Mouse (Mus musculus) kidney, adult 2 months (tissue): Measurements from ENCODE around the gene Carns1. TPM values are rescaled to one million over a fixed set of nuclear protein-coding genes. Genes with fewer than 3 reads are reported as not detected.
A peak's percentile ranks its signal among the peaks of the same experiment; 100 is the strongest.

Experiments used
- DNase-seq: peaks from one replicate; pipeline ENCODE4 v3.0.0; 2021
- H3K27ac ChIP-seq: fragments of 200-500 bp; 2 replicates; pipeline ENCODE4 v1.5.1; 2012; ENCODE audit warnings: low read depth, low read length, control low read depth, inconsistent platforms; ENCODE audit not compliant: insufficient read depth
- H3K27me3 ChIP-seq: fragments of 200-500 bp; replicated peaks from 2 replicates; pipeline ENCODE4 v1.6.1; 2012; ENCODE audit warnings: mild to moderate bottlenecking, moderate library complexity, low read length, inconsistent platforms; ENCODE audit not compliant: control insufficient read depth, insufficient read depth
- H3K36me3 ChIP-seq: fragments of 200-500 bp; 2 replicates; pipeline ENCODE4 v1.6.1; 2012; ENCODE audit warnings: mild to moderate bottlenecking, moderate library complexity, low read length, inconsistent platforms; ENCODE audit not compliant: control insufficient read depth, insufficient read depth
- H3K4me1 ChIP-seq: fragments of 200-500 bp; 2 replicates; pipeline ENCODE4 v1.6.1; 2011; ENCODE audit warnings: low read length; ENCODE audit not compliant: control insufficient read depth, insufficient read depth
- H3K4me3 ChIP-seq: fragments of 200-500 bp; 2 replicates; pipeline ENCODE4 v1.5.1; 2011; ENCODE audit warnings: mild to moderate bottlenecking, low read depth, low read length, control low read depth; ENCODE audit not compliant: insufficient read depth
- CTCF ChIP-seq: fragments of 200-500 bp; conservative IDR thresholded peaks from 2 replicates; pipeline ENCODE4 v1.5.1; 2011; ENCODE audit warnings: low read depth, mild to moderate bottlenecking, control low read depth, low read length, moderate library complexity, mixed read lengths; ENCODE audit not compliant: insufficient read depth, insufficient read length
- POLR2A ChIP-seq: fragments of 200-500 bp; IDR thresholded peaks from one replicate; pipeline ENCODE4 v1.6.1; 2011; ENCODE audit warnings: low read depth, low read length, control low read depth
- WGBS: fragments of 180-500 bp; shearing (Covaris S2); methylation state at CpG from one replicate; pipeline ENCODE4 v1.1.7; 2018; 5-methylcytosine and 5-hydroxymethylcytosine counted together
- polyA plus RNA-seq: library from polyadenylated mRNA; depleted of rRNA; stranded (reverse); fragments of >200 nt; gene quantifications from 2 replicates; pipeline ENCODE4 v1.2.3, GENCODE M21; 2012

Gene Carns1
- polyA plus RNA-seq, 1 experiment = 3.8 TPM

DNA sequence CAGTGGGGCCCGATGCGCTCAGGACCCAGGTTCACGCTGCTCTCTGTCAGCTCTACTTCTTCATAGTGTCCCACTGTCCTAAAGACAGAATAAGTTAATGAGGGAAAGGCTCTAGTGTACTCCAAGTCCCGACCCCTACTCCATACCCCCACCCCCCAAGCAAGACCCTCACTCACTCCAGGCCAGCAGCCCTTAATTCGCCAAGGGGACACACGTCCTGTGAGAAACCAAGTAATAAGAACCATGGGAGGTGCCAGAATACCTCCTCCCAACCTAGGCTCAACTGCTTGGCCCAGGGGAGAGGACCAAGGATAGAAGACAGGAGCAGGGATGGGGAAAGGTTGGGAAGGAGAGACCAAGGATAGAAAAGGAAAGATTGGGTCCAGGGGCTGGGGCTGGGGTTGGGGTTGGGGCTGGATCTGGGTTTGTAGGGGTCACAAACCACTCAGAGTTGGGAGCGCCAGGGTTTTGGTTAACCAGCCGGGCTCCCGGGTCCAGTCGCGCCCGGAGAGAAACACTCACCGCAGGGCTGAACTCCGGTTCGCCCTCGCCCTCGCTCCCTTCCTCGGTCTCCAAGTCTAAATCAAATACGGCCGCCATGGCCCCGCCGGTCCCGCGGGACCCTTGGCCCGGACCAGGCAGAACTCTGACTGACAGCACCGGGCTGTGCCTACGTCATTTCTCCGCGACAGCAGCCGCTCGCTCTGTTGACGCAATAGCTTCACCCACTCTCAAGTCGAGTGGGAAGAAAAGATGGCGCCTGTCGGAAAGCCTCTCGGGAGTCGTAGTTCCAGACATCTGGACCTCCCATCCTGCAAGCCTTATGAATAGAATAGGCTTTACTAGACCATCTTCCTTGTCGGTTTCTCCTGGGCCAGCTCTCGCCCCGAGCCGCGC is 12.4 kb downstream of the Carns1 start, which contains the start of gene Rps6kb2:
TSS of gene Rps6kb2 (minus strand) at position 709 of the 897 bp plus-strand sequence.
- Histone ChIP-seq H3K4me3 (peak within 1 kb of the TSS; percentile 81), H3K4me1 (peaks cover 7% of the 10 kb centered on the region; the same call in 1 of the 2 replicates), H3K27ac (no peak within 1 kb of the TSS), H3K27me3 (no peaks in the 10 kb centered on the region), H3K36me3 (no peaks in the 10 kb centered on the region)
- DNase-seq = peak; percentile 98
- peak; percentile 51 for TF ChIP-seq POLR2A
- no peak for TF ChIP-seq CTCF
- WGBS = 7% methylated on average over 42 of the region's 42 CpGs

DNA sequence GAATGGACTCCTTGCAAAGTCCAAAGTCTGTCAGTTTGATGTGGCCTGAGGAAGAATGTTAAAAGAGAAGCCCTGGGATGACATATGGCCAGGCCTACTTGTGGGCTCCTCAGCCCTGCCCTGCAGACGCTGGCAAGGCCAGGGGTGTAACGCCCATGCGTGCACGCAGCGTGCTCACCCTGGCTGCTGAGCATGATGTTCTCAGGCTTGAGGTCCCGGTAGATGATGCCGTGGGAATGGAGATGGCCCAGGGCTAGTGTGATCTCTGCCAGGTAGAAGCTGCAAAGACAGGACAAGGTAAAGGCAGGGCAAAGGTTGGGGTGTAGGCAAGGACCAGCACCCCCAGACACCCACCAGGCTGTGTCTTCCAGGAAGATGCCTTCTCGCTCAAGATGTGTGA is 16.2 kb downstream of the Carns1 start:
- TF ChIP-seq CTCF (no peak), POLR2A (no peak)

GRCm38 (mm10) chr19:4156771-4157170 is 18.5 kb downstream of the Carns1 start:
- Histone ChIP-seq H3K4me3 (no peak overlapping the region), H3K27me3 (no peaks in the 10 kb centered on the region), H3K36me3 (no peaks in the 10 kb centered on the region), H3K27ac (no peak overlapping the region), H3K4me1 (no peaks in the 10 kb centered on the region)
- no peak for TF ChIP-seq POLR2A
- TF ChIP-seq CTCF = no peak
- 75% methylated on average over 12 of the region's 12 CpGs for WGBS
- no peak for DNase-seq

More for the DNA sequence above, 16.2 kb downstream of the Carns1 start:
- H3K4me3 ChIP-seq = no peak overlapping the region
- no peaks in the 10 kb centered on the region for H3K36me3 ChIP-seq
- H3K4me1 ChIP-seq = peaks cover 7% of the 10 kb centered on the region; the same call in 1 of the 2 replicates
- DNase-seq = no peak
- H3K27ac ChIP-seq = no peak overlapping the region
- no peaks in the 10 kb centered on the region for H3K27me3 ChIP-seq
- 95% methylated on average over 8 of the region's 8 CpGs for WGBS

GRCm38 (mm10) chr19:4156073-4156579 is 19.2 kb downstream of the Carns1 start:
- 68% methylated on average over 20 of the region's 20 CpGs for WGBS

DNA sequence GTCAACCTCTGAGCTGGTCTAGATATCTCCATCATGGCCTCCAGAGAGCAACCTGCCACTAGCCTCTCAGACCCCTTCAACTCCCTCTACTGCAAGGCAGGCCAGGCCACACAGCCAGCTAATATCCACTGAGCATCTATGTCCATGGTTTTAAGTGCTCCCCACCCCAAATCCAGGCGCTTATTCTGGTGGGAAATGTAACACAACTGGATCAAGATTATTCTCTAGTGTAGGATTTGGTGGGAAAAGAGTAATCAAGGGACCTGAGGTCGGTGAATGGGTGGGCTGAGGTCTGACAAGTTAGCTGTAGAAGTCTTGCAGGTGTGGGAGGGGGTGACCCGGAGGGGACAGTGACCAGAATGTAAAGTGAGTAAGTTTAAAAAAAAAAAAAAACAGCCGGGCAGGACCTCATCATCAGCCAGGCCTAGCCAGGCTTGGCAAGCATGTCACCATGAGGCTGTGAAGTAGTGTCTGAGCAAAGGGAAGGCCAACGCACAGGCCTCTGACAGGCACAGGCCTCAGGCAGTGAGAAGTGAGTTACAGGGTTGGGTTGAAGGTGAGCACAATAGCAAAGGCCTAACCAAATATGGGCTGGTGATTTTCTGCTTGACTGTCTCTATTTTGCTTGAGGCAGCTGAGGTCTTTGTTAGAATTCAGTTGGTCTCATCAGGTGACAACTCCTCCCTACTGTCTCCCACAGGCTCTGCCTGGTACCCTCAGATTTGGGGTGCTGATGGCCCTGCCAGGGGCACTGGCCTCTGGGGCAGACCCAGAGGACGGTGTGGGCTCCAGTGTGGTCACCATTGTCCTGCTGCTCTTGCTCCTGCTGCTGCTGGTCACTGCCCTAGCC is 19.8 kb downstream of the Carns1 start:
- no peak for DNase-seq
- H3K4me3 ChIP-seq = no peak overlapping the region
- H3K27ac ChIP-seq = no peak overlapping the region
- H3K27me3 ChIP-seq = no peaks in the 10 kb centered on the region
- WGBS = 52% methylated on average over 6 of the region's 6 CpGs
- TF ChIP-seq POLR2A (no peak), CTCF (no peak)
- no peaks in the 10 kb centered on the region for H3K36me3 ChIP-seq
- no peaks in the 10 kb centered on the region for H3K4me1 ChIP-seq

More at GRCm38 (mm10) chr19:4156073-4156579, 19.2 kb downstream of the Carns1 start:
- Histone ChIP-seq H3K36me3 (no peaks in the 10 kb centered on the region), H3K27ac (no peak overlapping the region), H3K27me3 (no peaks in the 10 kb centered on the region), H3K4me1 (no peaks in the 10 kb centered on the region), H3K4me3 (no peak overlapping the region)
- no peak for DNase-seq
- TF ChIP-seq POLR2A = no peak
- no peak for TF ChIP-seq CTCF

- Histone ChIP-seq H3K36me3 (no peaks in the 10 kb centered on the region), H3K27ac (no peak overlapping the region), H3K27me3 (no peaks in the 10 kb centered on the region), H3K4me3 (no peak overlapping the region), H3K4me1 (peaks cover 3% of the 10 kb centered on the region)
- DNase-seq = no peak
- 80% methylated on average over 13 of the region's 13 CpGs for WGBS
- no peak for TF ChIP-seq CTCF
- TF ChIP-seq POLR2A = no peak
These were observed 20.6 kb downstream of the Carns1 start for GRCm38 (mm10) chr19:4154437-4155222.
